Mouse (Mus musculus): ENCODE data around the gene Trim45. TPM values are rescaled to one million over a fixed set of nuclear protein-coding genes. Genes with fewer than 3 reads are reported as not detected.

Trim45 gene
- polyA plus RNA-seq (2015; fragmentation: Nextera tagmentation; extraction: Ambion mirVana), result 4.3 and 4.4 TPM in 2 replicates

DNA sequence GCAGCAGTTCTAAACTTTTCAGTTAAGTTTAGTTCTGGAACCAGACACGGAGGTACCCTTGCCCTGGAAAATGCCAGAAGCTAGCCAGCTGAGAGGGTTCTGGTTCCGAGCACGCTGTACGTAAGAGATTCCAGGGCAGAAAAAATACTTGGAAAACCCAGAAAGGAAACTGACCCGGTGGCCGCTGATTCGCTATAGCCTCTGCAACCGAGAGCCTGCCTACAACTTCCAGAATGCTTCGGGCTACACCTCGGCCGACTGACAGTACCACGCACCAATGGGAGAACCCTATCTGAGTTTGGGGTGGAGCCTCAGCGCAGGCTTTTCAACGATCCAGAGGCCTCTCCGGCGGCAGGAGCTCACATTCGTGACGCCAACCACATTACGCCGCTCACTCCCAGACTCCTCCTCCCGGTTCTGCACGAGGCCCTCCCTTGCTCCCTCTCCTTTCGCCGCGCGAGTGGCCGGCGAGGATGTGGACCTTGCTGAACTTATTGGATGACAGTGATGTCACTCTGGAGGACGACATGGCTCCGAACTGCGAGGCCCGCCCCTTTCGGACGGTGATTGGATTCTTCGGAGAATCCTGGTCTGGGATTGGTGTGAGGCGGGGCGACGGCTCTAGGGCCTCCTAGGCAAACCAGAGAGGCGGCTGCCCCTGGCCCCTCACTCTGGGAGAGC lies at the start of gene Trim45:
Trim45 (plus strand) TSS at position 378 of the 681 bp plus-strand sequence.
- WGBS, result under 1% methylated on average over 39 of the region's 39 CpGs
- peak; percentile 99 for ATAC-seq

DNA sequence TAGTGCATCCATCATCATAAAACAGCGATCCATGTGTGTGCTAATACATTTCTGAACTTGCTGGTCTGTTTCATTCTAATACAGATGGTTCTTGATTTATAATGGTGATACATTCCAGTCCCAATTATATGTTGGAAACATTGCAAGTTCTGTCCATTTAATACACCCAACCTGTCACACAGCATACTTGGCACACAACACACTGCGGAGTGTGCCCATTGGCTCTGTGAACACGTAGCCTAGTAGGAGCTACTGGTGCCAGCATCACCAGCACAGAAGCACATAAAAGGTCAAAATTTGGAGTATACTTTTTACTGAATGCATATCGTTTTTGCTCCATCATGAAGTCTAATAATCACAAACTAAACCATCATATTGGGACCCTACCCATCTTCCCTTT lies 44.9 kb upstream of the Trim45 start:
- Histone ChIP-seq H3K36me3 (ENCODE audit: control insufficient read depth, insufficient read depth, low read length) (no peaks in the 10 kb centered on the region), H3K9ac (ENCODE audit: low read depth, low read length) (no peak overlapping the region), H3K4me1 (ENCODE audit: control insufficient read depth, insufficient read depth, low read length) (no peaks in the 10 kb centered on the region), H3K4me2 (ENCODE audit: low read depth, low read length) (no peak overlapping the region), H3K9me3 (ENCODE audit: control insufficient read depth, low read length) (no peaks in the 10 kb centered on the region), H3K4me3 (ENCODE audit: low read length) (no peak overlapping the region), H3K27ac (ENCODE audit: low read length) (no peak overlapping the region), H3K27me3 (replicated peaks; ENCODE audit: control insufficient read depth, insufficient read depth, low read length) (no peaks in the 10 kb centered on the region)
- 93% methylated on average over 4 of the region's 4 CpGs for WGBS
- no peak for ATAC-seq

More for the DNA sequence above, at the start of gene Trim45:
- H3K4me3 ChIP-seq (ENCODE audit: low read length), result peak within 1 kb of the TSS; percentile 64
- peak within 1 kb of the TSS; percentile 76 for H3K4me2 ChIP-seq (ENCODE audit: low read depth, low read length)
- H3K36me3 ChIP-seq (ENCODE audit: control insufficient read depth, insufficient read depth, low read length), result no peaks in the 10 kb centered on the region
- no peaks in the 10 kb centered on the region for H3K27me3 ChIP-seq (replicated peaks; ENCODE audit: control insufficient read depth, insufficient read depth, low read length)
- peaks cover 18% of the 10 kb centered on the region for H3K4me1 ChIP-seq (ENCODE audit: control insufficient read depth, insufficient read depth, low read length)
- peak within 1 kb of the TSS; percentile 78 for H3K9ac ChIP-seq (ENCODE audit: low read depth, low read length)
- no peaks in the 10 kb centered on the region for H3K9me3 ChIP-seq (ENCODE audit: control insufficient read depth, low read length)
- H3K27ac ChIP-seq (ENCODE audit: low read length), result peak within 1 kb of the TSS; percentile 60

DNA sequence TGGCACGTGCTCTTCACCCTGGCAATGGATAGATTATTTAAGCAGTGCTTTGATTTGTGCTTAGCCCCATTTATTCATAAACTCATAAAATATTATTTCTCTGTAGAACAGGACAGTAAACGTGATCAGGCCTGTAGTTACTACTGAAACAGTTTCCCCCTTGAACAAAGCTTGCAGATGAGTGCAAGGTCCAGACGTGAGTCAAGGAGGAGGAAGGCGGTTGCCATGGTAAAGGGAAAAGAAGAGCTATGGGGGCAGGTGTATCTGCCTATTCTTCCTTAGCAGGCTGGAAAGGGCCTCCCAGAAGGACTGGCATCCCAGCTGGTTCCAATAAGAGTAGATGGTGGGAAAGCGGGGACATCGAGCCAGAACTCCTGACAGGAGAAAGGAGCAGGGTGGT lies 40.6 kb upstream of the Trim45 start:
- Histone ChIP-seq H3K4me3 (ENCODE audit: low read length) (no peak overlapping the region), H3K4me1 (ENCODE audit: control insufficient read depth, insufficient read depth, low read length) (no peaks in the 10 kb centered on the region), H3K36me3 (ENCODE audit: control insufficient read depth, insufficient read depth, low read length) (no peaks in the 10 kb centered on the region), H3K9ac (ENCODE audit: low read depth, low read length) (no peak overlapping the region), H3K27me3 (replicated peaks; ENCODE audit: control insufficient read depth, insufficient read depth, low read length) (no peaks in the 10 kb centered on the region), H3K9me3 (ENCODE audit: control insufficient read depth, low read length) (no peaks in the 10 kb centered on the region), H3K4me2 (ENCODE audit: low read depth, low read length) (no peak overlapping the region), H3K27ac (ENCODE audit: low read length) (no peak overlapping the region)
- 69% methylated on average over 6 of the region's 6 CpGs for WGBS
- peak; percentile 71 for ATAC-seq

DNA sequence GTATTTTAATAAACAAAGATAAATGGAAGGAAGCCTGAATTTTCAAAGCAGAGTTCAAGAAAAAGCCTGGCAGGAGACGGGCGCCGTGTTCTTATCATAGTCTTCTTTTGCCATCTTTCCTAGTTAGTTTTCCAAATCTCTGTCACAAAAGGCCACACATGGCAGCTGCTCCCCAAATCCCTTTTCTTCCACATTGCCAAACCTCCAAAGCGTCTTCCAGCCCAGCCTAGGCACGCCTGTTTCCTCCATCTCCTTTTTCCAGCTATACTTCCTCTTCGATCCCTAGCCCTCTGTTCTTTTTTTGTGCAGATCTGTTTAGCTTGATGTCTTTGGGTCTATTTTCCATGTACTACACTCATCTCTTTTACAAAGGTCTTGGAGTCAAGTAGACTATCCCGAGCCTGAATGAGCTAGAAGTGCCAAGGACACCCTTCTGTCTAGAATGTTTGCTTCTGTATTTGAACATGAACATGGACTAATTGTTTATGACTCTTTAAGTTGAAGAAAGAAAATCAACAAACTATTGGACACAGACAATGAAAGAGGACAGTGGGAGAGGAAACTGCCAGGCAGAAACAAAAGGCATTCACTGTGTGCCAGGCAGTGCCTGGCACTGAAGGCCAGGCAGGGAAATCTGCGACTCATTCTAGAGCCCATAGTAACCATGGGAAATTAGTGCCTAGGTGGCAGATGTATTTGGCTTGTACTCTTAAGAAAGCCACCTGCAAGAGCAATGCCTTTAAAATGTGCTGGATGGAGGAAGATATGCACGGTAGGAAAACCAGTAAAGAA lies 40.0 kb upstream of the Trim45 start:
- Histone ChIP-seq H3K4me3 (ENCODE audit: low read length) (no peak overlapping the region), H3K9ac (ENCODE audit: low read depth, low read length) (no peak overlapping the region)
- 85% methylated on average over 9 of the region's 9 CpGs for WGBS

DNA sequence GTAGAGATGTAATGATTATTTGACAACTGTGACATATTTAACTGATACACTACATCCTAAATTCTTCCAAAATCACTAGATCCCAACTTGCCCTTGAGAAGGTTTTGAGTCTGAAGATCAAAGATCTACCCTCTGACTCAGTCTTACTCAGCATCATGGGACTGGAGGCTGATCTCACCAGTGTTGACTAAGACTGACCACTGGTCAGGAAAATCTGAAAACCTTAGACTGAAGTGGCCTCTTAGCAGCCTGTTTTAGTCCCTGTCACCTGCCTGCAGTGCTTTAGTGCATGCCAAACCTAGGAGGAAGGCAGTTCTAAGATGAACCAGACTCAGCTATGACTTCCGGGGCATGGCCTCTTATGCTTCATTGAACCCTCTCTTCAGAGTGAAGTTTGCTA lies 32.8 kb upstream of the Trim45 start:
- H3K27ac ChIP-seq (ENCODE audit: low read length), result no peak overlapping the region
- H3K9me3 ChIP-seq (ENCODE audit: control insufficient read depth, low read length), result no peaks in the 10 kb centered on the region
- no peak overlapping the region for H3K9ac ChIP-seq (ENCODE audit: low read depth, low read length)
- ATAC-seq, result no peak
- H3K4me1 ChIP-seq (ENCODE audit: control insufficient read depth, insufficient read depth, low read length), result no peaks in the 10 kb centered on the region
- H3K4me2 ChIP-seq (ENCODE audit: low read depth, low read length), result no peak overlapping the region
- H3K36me3 ChIP-seq (ENCODE audit: control insufficient read depth, insufficient read depth, low read length), result no peaks in the 10 kb centered on the region
- no peak overlapping the region for H3K4me3 ChIP-seq (ENCODE audit: low read length)
- no peaks in the 10 kb centered on the region for H3K27me3 ChIP-seq (replicated peaks; ENCODE audit: control insufficient read depth, insufficient read depth, low read length)
- WGBS, result 97% methylated on average over 1 of the region's 1 CpGs

More for the DNA sequence above, 40.0 kb upstream of the Trim45 start:
- ATAC-seq, result no peak
- Histone ChIP-seq H3K9me3 (ENCODE audit: control insufficient read depth, low read length) (no peaks in the 10 kb centered on the region), H3K4me2 (ENCODE audit: low read depth, low read length) (no peak overlapping the region), H3K27me3 (replicated peaks; ENCODE audit: control insufficient read depth, insufficient read depth, low read length) (no peaks in the 10 kb centered on the region), H3K4me1 (ENCODE audit: control insufficient read depth, insufficient read depth, low read length) (no peaks in the 10 kb centered on the region), H3K36me3 (ENCODE audit: control insufficient read depth, insufficient read depth, low read length) (no peaks in the 10 kb centered on the region), H3K27ac (ENCODE audit: low read length) (no peak overlapping the region)

DNA sequence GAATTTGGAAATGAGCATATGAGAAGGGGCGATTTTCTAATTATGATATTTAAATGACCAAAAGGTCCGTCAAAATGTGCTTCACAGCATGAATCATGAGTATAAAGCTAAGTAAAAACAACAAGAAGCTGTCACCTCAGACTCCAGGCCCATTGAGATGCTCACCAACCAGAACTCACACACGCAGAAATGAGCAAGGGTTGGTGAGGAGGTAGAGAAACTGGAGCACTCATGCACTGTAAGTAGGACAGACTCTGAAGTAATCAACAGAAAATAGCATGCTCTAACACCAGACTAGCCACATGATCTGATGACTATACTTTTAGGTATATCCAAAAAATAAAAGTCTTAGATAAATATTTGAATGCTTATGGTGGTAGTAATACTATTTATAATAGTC lies 31.6 kb upstream of the Trim45 start:
- no peak overlapping the region for H3K4me3 ChIP-seq (ENCODE audit: low read length)
- H3K36me3 ChIP-seq (ENCODE audit: control insufficient read depth, insufficient read depth, low read length), result no peaks in the 10 kb centered on the region
- H3K4me1 ChIP-seq (ENCODE audit: control insufficient read depth, insufficient read depth, low read length), result no peaks in the 10 kb centered on the region
- no peaks in the 10 kb centered on the region for H3K9me3 ChIP-seq (ENCODE audit: control insufficient read depth, low read length)
- H3K27ac ChIP-seq (ENCODE audit: low read length), result no peak overlapping the region
- no peak for ATAC-seq
- H3K27me3 ChIP-seq (replicated peaks; ENCODE audit: control insufficient read depth, insufficient read depth, low read length), result no peaks in the 10 kb centered on the region
- WGBS, result 92% methylated on average over 3 of the region's 3 CpGs
- no peak overlapping the region for H3K9ac ChIP-seq (ENCODE audit: low read depth, low read length)
- H3K4me2 ChIP-seq (ENCODE audit: low read depth, low read length), result no peak overlapping the region

DNA sequence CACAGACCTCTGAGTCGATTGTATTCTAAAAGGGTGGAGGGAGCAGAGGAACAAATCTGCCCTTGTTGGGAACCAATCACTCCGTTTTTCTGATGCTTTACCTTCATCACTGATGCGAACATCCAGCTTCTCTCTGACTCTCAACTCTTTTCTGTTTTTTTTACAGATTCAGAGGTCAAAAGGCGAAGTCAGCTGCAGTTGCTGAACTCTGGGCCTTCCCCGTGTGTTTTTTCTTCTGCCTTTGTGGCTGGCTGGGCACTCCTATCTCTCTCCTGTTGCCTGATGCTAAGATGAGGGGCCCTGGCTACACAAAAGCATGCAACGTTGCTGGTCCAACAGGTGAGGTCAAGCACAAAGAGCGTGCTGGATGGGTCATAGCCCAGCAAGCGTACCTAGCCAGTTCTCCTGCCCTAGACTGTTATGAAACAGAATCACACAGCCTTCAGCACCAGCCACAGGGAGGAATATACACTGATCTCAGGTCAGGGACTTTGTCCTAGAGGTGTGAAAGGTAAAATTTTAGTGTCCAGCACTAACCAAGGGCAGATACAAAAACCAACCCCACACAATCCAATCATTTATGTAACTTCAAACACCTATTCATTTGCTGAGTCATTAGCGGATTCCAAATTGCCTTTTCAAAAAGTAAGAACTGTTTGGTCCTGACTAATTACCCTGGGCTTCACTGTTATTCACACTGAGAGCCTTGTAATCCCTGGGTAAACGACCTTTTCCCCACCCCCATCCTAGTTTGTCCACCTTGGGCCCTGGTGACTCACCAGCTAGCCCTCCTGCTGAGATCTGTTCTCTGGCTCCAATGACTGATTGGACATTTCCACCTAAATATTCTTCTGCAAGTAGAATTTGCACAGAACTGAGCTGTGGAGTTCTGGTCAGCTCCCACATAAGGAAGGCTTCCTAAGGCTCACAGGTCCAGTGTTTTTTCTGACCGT lies 29.3 kb upstream of the Trim45 start:
- no peak for ATAC-seq
- 58% methylated on average over 11 of the region's 11 CpGs for WGBS
- no peak overlapping the region for H3K9ac ChIP-seq (ENCODE audit: low read depth, low read length)
- H3K27me3 ChIP-seq (replicated peaks; ENCODE audit: control insufficient read depth, insufficient read depth, low read length), result no peaks in the 10 kb centered on the region
- no peak overlapping the region for H3K4me2 ChIP-seq (ENCODE audit: low read depth, low read length)
- H3K36me3 ChIP-seq (ENCODE audit: control insufficient read depth, insufficient read depth, low read length), result no peaks in the 10 kb centered on the region
- no peak overlapping the region for H3K4me3 ChIP-seq (ENCODE audit: low read length)
- H3K27ac ChIP-seq (ENCODE audit: low read length), result no peak overlapping the region
- H3K4me1 ChIP-seq (ENCODE audit: control insufficient read depth, insufficient read depth, low read length), result no peaks in the 10 kb centered on the region
- no peaks in the 10 kb centered on the region for H3K9me3 ChIP-seq (ENCODE audit: control insufficient read depth, low read length)

DNA sequence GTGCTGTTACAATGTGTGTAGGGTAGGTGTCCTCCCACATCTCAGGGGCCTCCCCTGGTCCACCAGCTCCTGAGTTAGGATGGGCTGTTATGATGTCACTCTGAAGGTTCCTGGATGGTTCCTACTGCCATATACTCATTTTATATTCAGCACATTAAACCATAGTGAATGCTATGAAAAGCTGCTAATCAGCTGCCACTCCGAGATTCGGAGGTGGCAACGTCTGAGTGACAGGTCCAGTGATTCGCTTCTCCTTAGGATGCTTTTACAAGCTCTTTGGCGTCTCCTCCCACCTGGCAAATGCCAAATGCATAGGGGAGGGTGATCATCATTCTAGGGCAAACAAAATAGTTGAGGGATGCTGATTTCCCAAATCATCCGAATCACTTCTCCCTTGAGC lies 26.5 kb upstream of the Trim45 start:
- no peak for ATAC-seq
- Histone ChIP-seq H3K9ac (ENCODE audit: low read depth, low read length) (no peak overlapping the region), H3K36me3 (ENCODE audit: control insufficient read depth, insufficient read depth, low read length) (no peaks in the 10 kb centered on the region), H3K27me3 (replicated peaks; ENCODE audit: control insufficient read depth, insufficient read depth, low read length) (no peaks in the 10 kb centered on the region), H3K27ac (ENCODE audit: low read length) (no peak overlapping the region), H3K9me3 (ENCODE audit: control insufficient read depth, low read length) (no peaks in the 10 kb centered on the region), H3K4me3 (ENCODE audit: low read length) (no peak overlapping the region), H3K4me2 (ENCODE audit: low read depth, low read length) (no peak overlapping the region), H3K4me1 (ENCODE audit: control insufficient read depth, insufficient read depth, low read length) (no peaks in the 10 kb centered on the region)
- WGBS, result 82% methylated on average over 6 of the region's 6 CpGs

DNA sequence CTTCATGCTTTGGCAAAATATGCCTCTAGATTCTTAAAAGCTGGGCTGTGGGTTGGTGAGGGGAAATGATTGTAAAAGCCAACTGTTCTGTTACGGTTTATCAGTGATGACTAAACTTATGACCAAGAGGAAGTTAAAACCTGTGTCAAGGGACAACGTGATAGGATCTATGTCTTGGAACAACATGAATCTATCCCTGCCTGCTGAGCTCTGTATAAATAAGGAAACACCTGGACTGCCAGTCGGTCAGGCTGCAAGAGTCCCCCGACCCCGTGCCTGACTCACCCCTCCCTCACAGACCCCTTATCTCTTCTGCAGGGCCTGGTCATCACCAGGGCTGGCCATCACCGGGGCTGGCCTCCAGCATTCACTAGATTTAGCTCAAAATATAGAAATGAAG lies 15.9 kb upstream of the Trim45 start:
- no peak for ATAC-seq
- H3K4me1 ChIP-seq (ENCODE audit: control insufficient read depth, insufficient read depth, low read length), result peaks cover 3% of the 10 kb centered on the region; the same call in 1 of the 2 replicates
- H3K27ac ChIP-seq (ENCODE audit: low read length), result no peak overlapping the region
- H3K9ac ChIP-seq (ENCODE audit: low read depth, low read length), result no peak overlapping the region
- no peaks in the 10 kb centered on the region for H3K9me3 ChIP-seq (ENCODE audit: control insufficient read depth, low read length)
- no peaks in the 10 kb centered on the region for H3K27me3 ChIP-seq (replicated peaks; ENCODE audit: control insufficient read depth, insufficient read depth, low read length)
- no peak overlapping the region for H3K4me3 ChIP-seq (ENCODE audit: low read length)
- 38% methylated on average over 6 of the region's 6 CpGs for WGBS
- H3K36me3 ChIP-seq (ENCODE audit: control insufficient read depth, insufficient read depth, low read length), result no peaks in the 10 kb centered on the region
- H3K4me2 ChIP-seq (ENCODE audit: low read depth, low read length), result no peak overlapping the region

Measured in intestine, embryonic 16.5 days (tissue).